Mouse (Mus musculus): Measurements from ENCODE around the gene Tti1.

GRCm38 (mm10) chr2:157944156-157944893 lies 83.9 kb downstream of the Tti1 start:
- TF ChIP-seq CTCF (IDR thresholded peaks at IDR 0.05; ENCODE audit: low read depth) (no peak), EP300 (IDR thresholded peaks at IDR 0.05; ENCODE audit: low read depth) (no peak)

All from liver, embryonic 14.5 days (tissue).